Mouse (Mus musculus): Measurements from ENCODE around the gene Fcer1g.

- TF ChIP-seq CTCF (IDR thresholded peaks at IDR 0.05; ENCODE audit: low read depth) = no peak
- TF ChIP-seq EP300 (IDR thresholded peaks at IDR 0.05; ENCODE audit: low read depth) = no peak
Measured at GRCm38 (mm10) chr1:171183025-171183424, 51.1 kb downstream of the Fcer1g start.
